Mouse (Mus musculus) cerebral cortex, adult 2 months (tissue): ENCODE results near the gene Tmem206.

Experiments
- WGBS: fragments of 180-500 bp; shearing (Covaris S2); methylation state at CpG from one replicate; pipeline ENCODE4 v1.1.7; 2018; 5-methylcytosine and 5-hydroxymethylcytosine counted together

The Tmem206 gene

DNA sequence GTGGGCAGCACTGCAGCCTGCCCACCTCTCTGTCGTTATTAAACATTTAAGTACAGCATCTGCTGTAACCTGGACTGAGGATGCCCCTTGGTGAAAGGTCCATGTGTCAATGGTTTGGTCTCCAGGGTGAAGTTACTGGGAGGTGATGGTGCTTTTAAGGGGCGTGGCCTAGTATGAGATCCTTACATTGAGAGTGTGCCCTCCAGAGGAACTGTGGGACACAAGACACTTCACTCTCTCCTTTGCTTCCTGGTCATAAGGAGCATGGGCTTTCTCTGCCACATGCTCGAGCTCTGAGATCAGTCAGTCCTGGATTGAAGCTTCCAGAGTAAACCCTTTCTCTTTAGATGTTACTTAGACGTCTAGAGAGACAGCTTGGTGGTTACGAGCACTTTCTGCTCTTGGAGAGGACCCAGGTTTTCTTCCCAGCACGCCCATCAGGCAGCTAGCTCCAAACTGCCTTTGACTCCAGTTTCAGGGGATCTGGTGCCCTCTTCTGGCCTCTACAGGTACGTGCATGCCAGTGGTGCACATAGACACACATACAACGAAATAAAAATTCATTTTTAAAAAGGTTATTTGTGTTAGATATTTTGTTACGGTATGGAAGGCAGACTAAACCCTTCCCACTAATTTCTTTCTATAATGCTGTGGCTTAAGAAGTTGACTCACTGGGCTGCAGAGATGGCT is 17.8 kb upstream of the Tmem206 start:
- 84% methylated on average over 9 of the region's 9 CpGs for WGBS

DNA sequence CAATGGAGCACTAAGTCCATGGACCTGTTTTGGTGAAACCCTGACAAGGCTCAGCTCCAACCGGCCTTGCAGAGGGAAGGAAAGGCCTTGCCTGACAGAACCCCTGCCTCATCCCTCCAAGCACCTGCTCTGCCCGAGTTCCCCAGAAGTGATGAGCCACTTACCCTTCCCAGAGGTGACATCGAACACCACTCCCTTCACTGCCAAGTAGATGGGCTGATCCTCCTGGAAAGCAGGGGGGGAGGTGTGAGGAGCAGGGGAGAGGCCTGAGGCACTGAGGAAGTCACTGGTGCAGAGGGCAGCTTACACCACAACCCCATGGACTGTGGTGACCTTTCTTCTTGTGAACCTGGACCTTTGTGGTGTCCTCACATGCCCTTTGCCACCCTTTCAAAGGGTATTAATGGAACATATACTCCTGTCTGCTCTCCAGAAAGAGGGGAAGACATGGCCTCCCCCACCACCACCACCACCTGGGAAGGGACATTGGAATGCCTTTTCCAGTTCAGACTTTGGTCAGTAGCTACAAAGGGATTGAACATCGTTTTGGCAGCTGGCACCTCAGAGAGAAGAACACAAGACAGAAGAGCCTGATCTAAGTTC is 14.3 kb upstream of the Tmem206 start:
- 84% methylated on average over 4 of the region's 4 CpGs for whole genome bisulfite sequencing

DNA sequence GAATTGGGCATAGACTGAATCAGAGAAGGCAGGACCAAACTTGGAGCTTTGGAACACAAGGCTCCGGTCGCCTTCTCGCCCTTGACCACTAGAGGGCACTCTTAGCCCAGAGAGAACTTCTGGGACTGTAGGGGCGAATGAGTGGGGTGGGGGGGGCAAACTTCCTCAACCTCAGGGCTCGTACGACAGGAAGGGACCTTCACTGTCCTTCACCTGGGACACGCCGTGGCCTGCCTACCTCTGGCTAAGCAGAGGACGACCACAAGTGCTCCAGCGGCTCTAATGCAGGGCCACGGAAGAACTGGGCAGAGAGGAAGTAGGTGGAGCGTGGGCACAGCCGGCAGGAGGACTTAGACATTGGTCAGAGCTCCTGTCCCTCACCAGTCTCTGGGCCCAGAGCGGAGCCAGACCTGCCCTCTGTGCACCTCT is 13.2 kb upstream of the Tmem206 start:
- WGBS = 2% methylated on average over 14 of the region's 14 CpGs

DNA sequence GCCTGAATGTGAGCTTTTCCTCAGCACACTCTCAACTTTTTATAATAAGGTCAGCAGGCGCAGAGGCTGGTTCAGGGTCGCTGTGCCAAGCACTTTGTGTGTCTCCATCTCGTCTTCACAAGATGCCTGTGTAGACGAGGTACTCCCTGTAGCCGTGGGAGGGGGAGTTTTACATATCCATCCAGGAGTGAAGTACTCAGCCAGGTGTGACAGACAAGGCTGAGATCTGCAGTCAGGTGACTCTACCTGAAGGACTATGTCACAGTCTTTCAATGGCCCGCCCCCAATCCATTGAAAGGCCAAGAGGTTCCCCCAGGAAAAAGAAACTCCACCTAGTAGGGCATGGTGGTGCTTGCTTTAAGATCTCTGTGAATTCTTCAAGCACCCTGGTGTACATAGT is 12.6 kb upstream of the Tmem206 start:
- 51% methylated on average over 6 of the region's 6 CpGs for WGBS

DNA sequence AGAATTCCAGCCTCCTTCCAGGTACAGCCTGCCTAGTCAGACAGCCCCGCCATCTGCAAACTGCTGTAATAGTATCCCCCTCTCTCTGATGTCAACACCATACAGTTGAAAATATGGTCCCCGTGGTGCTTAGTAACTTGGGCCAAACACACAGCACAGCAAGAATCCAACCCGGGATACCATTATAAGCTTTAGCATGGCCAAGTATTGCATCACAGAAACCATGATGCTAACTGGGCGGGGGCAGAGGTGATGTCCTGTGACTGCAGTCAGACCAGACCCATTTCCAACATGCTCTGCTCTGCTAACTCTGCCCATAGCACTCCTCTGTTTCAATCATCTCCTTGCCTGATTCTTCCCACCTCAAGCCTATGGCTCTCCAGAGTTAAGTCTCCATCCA is 11.8 kb upstream of the Tmem206 start:
- 67% methylated on average over 4 of the region's 4 CpGs for WGBS

DNA sequence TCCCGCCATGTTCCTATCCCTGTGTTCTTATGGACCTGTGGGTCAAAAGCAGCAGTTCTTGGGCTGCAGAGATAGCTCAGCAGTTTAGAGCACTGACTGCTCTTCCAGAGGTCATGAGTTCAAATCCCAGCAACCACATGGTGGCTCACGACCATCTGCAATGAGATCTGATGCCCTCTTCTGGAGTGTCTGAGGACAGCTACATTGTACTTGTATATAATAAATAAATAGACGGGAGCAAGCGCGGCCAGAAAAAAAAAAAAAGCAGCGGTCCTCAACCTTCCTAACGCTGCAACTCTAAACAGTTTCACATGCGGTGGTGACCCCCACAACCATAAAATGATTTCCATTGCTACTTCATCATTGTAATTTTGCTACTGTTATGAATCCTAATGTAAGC is 8.9 kb upstream of the Tmem206 start:
- WGBS = 75% methylated on average over 8 of the region's 8 CpGs

DNA sequence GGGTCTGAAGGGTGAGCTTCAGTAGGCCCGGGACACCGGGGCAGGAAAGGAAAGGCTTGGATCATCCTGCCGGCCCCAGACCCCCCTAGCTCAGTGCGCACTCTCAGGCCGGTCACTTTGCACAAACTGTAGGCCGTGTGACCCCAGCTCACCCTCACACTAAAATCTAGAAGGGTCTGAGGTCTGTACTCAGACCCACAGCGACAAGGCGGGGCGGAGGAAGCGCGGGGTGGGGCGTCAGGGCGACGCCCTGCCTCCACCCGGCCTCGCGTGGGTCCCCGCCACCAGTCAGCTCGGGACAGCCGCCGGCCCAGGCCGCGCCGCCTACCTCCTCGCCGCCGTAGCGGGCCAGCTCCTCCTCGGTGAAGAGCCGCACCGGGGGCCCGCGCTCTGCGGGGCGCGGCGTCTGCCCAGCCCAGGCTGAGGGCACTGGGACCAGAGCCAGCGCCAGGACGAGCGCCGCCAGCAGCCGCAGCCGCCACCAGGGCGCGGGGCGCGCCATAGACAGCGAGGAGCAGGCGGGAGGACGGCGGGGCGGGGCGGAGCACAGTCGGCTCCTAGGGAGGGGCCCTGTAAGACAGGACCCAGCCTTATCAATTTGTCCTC is 8.0 kb upstream of the Tmem206 start, which contains the start of gene Nenf:
Gene Nenf (minus strand): TSS at position 604 of the 606 bp plus-strand sequence.
- WGBS = 1% methylated on average over 52 of the region's 54 CpGs

DNA sequence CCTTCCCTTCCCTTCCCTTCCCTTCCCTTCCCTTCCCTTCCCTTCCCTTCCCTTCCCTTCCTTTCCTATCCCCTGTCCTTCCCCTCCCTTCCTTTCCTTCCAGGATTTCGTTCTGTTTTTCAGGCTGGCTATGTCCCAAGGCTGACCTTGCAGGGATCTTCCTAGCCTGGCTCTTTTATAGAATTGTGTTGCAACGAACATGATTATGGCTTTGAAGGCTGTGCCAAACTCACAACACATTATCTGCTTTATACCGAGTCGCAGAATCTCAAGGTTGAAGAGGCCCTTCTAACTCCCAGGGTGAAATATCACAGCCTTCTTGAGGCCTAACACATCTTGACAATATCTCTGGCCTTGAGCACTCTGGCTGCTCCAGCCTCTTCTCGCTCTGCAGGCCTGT is 7.0 kb upstream of the Tmem206 start:
- 66% methylated on average over 5 of the region's 5 CpGs for WGBS

DNA sequence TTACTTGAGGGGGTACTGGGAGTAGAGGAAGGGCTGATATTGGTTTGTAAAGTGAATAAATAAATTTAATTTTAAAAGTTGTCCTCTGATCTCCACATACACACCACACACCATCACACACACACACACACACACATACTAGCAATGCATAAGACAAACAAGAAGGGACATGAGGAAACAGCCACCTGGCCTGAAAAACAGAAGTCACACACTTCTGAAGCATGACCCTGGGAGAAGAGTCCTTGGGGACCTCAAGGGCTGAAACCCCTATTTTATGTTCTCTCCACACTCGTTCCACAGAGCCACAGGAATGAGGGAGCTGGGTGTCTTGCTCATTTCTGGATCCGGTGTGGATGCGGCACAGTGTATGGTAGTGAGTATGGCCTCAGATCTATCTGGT is 2.3 kb upstream of the Tmem206 start:
- 92% methylated on average over 3 of the region's 3 CpGs for WGBS

DNA sequence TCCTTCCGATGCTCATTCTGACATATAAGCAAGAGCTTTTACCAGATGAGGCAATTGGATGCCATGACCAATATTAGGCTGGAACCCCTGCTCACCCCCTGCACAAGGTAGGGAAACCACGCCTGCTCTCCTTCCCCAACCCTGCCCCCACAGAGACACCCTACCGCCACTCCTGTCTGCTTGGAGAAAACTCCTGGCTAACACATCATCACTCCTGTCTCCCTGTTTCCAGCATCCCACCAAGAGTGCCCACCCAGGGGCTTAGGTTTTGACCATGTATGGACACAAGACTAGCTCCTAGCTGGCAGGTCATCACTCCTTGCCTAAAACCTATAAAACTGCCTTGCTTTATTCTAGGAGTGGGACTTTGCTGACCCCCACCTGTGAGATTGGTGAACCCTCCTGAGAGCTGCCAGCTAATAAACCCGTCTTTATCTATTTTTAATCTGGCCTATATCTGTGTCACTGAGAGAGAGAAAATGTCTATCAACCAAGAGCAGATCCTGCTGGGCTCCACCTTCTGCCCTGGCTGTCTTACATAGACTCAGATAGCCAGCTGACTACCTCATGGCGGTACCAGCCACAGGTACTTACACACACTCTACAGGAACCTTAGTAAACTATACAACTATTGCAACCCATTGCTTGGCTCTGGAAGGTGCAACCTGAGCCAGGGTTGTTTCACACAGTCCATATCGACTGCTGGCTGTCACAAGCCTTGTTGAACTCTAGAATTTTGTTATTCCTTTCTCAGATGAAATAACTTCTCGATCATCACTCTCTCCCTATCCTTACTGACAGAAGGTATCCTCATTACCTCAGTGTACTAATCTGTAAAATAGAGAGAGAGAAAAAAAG is 750 bp upstream of the Tmem206 start:
- WGBS = 81% methylated on average over 7 of the region's 7 CpGs

DNA sequence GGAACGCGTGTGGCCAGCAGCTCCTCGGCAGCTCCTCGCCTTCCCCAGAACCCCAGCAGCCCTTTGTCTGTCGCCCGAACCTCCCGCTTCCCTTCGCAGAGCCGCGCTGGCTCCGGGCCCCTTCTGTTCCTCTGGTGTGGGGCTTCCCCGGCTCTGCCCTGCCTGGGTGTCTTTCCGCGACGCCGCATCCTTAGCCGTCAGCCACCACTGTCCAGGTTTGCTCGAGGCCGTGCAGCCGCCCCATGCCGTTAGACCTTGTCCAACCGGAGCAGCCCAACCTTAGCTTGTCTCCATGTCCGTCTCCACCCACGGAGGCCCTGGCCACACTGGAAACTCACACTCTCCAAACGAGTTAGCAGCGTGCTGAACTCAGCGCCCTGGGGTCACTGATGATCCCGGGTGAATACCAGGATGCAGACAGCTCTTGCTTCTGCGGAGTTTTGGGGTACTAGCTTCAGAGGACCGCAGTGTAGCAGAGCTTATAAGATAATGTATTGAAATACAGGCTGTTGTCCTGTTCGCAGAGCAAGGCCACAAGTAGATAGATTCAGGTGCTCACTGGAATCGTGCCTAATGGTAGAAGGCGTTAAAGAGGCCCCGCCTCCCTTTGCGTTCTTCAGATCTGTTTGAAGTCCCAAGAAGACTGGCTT is 646 bp downstream of the Tmem206 start:
- WGBS = 1% methylated on average over 35 of the region's 35 CpGs

DNA sequence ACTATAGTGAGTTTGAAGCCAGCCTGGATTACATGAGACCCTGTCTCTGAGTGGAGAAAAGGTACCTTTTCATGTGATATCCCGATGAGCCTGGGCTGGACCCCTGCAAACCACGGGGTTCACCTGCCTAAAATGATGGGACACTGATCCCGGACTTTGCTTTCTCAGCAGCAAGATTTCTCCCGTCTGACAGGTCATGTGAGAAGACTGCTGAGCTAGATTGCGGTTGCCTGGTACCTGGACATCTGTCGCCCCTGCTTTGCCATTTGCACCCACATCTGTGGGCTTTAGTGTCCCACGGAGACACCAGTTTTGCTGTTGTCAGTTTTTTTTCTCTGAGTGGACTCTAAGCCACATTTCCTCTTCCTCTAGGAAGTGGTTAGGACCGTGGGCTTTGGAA is 1.5 kb downstream of the Tmem206 start:
- WGBS = 71% methylated on average over 8 of the region's 8 CpGs

DNA sequence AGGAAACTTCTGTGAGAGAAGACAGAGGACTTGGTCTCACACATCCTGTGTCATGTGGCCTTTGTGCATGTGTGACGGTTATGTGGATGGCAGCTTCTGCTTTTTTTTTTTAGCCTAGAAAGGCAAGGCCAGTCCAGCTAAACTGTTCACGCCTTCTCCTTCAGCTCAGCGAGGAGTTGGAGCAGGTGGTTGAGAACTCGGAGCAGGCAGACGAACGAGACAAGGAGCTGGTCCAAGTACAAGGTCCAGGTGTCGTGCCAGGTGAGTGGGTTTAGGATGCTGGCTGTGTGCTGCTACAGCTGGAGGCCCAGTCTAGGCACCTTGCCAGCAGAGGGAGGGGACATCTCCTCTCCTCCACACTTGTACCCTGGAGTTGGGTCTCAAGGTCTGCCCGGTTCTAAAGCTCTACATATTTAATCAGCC is 2.3 kb downstream of the Tmem206 start:
- WGBS = 54% methylated on average over 8 of the region's 8 CpGs

DNA sequence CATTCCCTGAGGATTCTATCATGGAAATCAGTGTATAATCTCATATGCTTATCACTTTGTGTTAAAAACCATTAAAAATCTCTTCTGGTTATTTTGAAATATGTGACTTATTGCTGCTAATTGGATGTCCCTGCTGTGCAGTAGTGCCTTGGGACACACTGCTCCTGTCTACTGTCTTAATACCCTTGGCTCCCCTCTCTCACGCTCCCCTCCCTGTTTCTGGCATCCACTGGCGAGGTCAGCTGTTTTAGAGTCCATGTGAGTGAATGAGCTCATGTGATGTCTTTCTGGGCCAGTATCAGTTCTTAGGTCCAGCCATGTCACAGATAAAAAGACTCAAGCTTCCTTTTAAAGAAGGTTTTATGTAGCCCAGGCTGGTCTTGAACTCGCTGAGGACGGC is 4.6 kb downstream of the Tmem206 start:
- 85% methylated on average over 4 of the region's 4 CpGs for WGBS

DNA sequence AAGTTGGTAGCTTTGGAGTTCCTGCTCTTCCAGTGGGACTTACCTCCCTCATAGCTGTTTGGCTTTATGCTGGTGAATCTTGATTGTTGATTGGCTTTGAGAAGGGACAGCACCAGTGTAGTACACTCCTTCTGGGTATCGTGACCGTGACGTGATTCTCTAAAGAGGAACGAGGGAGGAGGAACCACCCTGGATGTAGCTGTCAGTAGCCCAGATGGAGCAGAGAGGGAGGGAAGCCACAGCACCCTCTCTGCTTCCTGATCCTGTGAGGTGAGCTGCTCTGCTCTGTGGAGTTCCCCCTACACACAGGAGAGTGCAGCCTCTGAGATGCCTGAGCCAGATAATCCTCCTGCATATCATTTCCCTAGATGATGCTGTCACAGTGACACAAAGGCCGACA is 8.8 kb downstream of the Tmem206 start:
- WGBS = 82% methylated on average over 5 of the region's 5 CpGs

DNA sequence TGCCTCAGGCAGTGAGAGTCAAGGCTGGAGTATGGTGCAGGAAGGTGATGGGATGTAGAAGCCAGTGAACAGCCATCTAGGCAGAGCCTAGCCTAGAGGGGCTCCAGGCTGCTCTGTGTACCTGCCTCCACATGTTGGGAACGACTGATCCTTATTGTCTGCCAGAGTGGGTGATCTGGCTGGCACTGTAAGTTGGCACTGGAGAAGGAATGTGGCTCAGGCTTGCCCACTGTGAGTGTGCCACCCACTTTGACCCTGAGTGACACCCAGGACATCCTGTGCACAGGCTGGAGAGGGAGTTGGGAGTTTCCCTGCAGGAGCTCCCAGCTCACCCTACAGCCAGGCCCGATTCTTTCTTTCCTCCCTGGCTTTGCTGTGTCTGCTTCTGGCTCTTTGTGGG is 14.2 kb downstream of the Tmem206 start:
- 75% methylated on average over 2 of the region's 2 CpGs for WGBS

DNA sequence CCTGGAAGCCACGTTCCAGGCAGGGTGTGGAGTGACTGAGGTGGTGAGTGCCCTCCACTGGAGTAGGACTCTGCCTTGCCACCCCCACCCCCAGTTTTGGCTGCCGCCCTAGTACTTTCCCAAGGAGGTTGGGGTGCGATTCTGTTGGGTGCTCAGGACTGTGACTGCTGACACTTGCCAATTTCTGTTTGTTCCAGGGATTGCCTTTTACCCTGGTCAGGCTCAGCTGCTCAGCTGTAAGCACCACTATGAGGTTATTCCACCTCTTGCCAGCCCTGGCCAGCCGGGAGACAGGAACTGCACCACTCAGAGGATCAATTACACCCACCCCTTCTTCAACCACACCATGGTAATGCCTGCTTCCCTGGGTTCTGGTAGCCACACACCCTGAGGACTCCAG is 14.8 kb downstream of the Tmem206 start:
- WGBS = 62% methylated on average over 4 of the region's 4 CpGs

DNA sequence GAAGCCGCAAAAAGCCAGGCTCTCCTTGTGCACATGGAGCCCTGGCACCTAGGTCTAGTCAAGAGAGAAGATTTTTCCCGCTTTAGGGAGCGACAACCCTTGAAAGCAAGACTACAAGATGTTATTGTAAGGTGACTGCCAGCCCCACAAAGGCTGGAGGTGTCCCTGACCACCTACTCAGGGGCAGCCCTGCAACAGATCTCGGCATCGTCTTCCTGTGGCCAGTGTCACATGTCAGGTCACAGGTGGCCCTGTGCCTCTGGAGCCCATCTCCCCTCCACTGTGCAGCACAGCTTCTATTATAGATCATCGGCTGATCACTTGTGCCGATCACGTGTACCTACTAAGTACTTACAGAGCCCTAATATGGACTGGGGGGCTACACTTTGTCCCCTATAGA is 21.9 kb downstream of the Tmem206 start:
- WGBS = 90% methylated on average over 8 of the region's 8 CpGs

DNA sequence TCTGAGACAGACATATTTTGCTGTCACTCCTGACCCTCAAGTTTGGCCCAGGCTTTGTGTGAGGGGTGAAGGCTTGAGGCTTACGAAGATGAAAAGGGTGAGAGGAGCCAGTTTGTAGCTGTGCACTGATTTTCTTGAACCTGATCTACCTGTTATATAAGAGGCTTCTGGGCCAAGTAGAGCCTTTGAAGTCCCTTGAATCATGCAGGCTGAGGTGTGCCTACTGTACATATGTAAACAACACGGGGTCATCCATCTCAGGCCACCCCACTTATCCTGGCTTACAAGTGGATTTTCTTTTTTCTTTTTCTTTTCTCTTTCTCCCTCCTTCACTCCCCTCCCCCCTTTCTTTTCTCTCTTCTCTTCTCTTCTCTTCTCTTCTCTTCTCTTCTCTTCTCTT is 22.9 kb downstream of the Tmem206 start:
- WGBS = 78% methylated on average over 2 of the region's 2 CpGs

DNA sequence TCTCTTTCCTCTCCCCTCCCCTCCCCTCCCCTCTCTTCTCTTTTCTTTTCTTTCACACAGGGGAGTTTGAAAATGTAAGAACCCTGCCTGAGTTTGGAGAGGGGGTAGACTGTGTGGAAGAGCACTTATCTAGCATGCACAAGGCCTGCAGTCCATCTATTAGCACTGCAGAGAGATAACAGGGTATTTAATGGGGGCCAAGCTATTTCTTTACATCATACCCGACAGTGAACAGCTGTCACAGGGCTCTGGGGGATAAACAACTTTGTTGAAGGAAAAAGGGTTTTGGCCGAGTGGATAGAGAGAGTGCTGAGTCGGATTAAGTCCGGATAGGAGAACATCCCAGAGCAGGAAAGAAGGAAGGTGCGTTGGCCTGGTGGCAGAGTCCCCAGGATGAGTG is 23.3 kb downstream of the Tmem206 start:
- WGBS = 55% methylated on average over 5 of the region's 5 CpGs

DNA sequence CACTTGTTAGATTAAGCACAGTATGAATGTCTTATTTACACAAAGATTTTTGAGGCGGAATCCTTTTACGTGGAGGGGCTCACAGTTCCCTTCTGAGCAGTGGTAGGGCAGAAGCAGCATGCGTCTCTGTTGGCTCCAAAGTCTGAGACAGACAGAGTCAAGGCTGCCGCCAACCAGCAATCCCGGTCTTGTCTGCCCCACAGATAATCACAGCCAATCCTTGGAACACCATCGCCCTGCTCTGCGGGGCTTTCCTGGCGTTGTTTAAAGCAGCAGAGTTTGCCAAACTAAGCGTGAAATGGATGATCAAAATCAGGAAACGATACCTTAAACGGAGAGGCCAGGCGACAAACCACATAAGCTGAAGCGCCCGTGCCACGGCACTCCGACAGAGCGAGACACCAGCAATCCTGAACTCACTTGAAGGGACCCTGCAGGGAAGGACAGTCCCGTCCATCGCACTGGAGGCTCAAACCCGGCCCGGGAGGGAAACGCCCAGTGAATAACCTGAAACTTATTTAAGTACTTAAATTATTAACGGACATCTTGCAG is 23.9 kb downstream of the Tmem206 start:
- 70% methylated on average over 23 of the region's 23 CpGs for WGBS

DNA sequence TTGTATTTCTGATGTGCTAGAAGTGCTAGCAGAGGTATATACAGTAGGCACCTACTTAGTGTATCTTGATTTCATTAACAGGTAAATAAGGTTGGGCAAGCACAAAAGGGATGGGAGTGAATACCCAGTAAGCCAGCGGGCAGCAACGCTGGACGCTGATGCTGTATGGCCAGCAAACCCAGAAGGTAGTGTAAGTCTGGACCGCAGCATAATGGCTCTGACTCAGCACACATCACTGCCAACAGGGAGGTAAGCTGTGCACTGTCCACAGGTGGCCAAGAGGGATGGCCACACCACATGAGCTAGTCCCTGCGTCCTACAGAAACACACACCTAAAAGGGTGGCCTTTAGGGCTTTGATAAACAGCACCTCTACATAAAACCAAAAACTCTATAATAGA is 24.6 kb downstream of the Tmem206 start:
- WGBS = 91% methylated on average over 5 of the region's 5 CpGs
